Mouse (Mus musculus): ENCODE measurements around the gene Esyt2. TPM values are rescaled to one million over a fixed set of nuclear protein-coding genes. Genes with fewer than 3 reads are reported as not detected.

Esyt2 gene
- polyA plus RNA-seq, 1 experiment from 2014 or later, result 12.2 TPM

- no peak overlapping the region for H3K9ac ChIP-seq (ENCODE audit: low read length)
- no peaks in the 10 kb centered on the region for H3K4me1 ChIP-seq (ENCODE audit: control insufficient read depth, insufficient read depth, low read length)
- DNase-seq (ENCODE audit: low spot score) (no peak), ATAC-seq (no peak)
- H3K4me2 ChIP-seq (ENCODE audit: low read length), result no peak overlapping the region
- H3K27me3 ChIP-seq (replicated peaks; ENCODE audit: control insufficient read depth, insufficient read depth, low read length), result no peaks in the 10 kb centered on the region
- H3K4me3 ChIP-seq (ENCODE audit: low read depth, low read length), result no peak overlapping the region
- H3K36me3 ChIP-seq (ENCODE audit: control insufficient read depth, insufficient read depth, low read length), result no peaks in the 10 kb centered on the region
- no peak overlapping the region for H3K27ac ChIP-seq (ENCODE audit: low read depth, low read length)
- 79% methylated on average over 2 of the region's 2 CpGs for WGBS
- H3K9me3 ChIP-seq (replicated peaks; ENCODE audit: control insufficient read depth, low read length), result no peaks in the 10 kb centered on the region
These were observed 113.3 kb downstream of the Esyt2 start for GRCm38 (mm10) chr12:116394327-116394726.

- no peaks in the 10 kb centered on the region for H3K36me3 ChIP-seq (ENCODE audit: control insufficient read depth, insufficient read depth, low read length)
- no peak overlapping the region for H3K4me2 ChIP-seq (ENCODE audit: low read length)
- H3K9ac ChIP-seq (ENCODE audit: low read length), result no peak overlapping the region
- DNase-seq (ENCODE audit: low spot score) (no peak), ATAC-seq (no peak)
- no peak overlapping the region for H3K4me3 ChIP-seq (ENCODE audit: low read depth, low read length)
- H3K27ac ChIP-seq (ENCODE audit: low read depth, low read length), result no peak overlapping the region
- 84% methylated on average over 2 of the region's 2 CpGs for WGBS
- H3K4me1 ChIP-seq (ENCODE audit: control insufficient read depth, insufficient read depth, low read length), result no peaks in the 10 kb centered on the region
- no peaks in the 10 kb centered on the region for H3K9me3 ChIP-seq (replicated peaks; ENCODE audit: control insufficient read depth, low read length)
- H3K27me3 ChIP-seq (replicated peaks; ENCODE audit: control insufficient read depth, insufficient read depth, low read length), result no peaks in the 10 kb centered on the region
These were observed 114.3 kb downstream of the Esyt2 start for GRCm38 (mm10) chr12:116395312-116395711.

GRCm38 (mm10) chr12:116396072-116396695 lies 115.2 kb downstream of the Esyt2 start:
- Histone ChIP-seq H3K4me2 (ENCODE audit: low read length) (no peak overlapping the region), H3K9me3 (replicated peaks; ENCODE audit: control insufficient read depth, low read length) (no peaks in the 10 kb centered on the region), H3K4me1 (ENCODE audit: control insufficient read depth, insufficient read depth, low read length) (no peaks in the 10 kb centered on the region), H3K27ac (ENCODE audit: low read depth, low read length) (no peak overlapping the region), H3K36me3 (ENCODE audit: control insufficient read depth, insufficient read depth, low read length) (no peaks in the 10 kb centered on the region), H3K9ac (ENCODE audit: low read length) (no peak overlapping the region), H3K27me3 (replicated peaks; ENCODE audit: control insufficient read depth, insufficient read depth, low read length) (no peaks in the 10 kb centered on the region), H3K4me3 (ENCODE audit: low read depth, low read length) (no peak overlapping the region)
- peak; percentile 8 for DNase-seq (ENCODE audit: low spot score)
- no peak for ATAC-seq
- 50% methylated on average over 2 of the region's 2 CpGs for WGBS

GRCm38 (mm10) chr12:116404012-116404679 lies 123.2 kb downstream of the Esyt2 start:
- DNase-seq (ENCODE audit: low spot score), result no peak
- 0 out of 2 replicates have a peak overlapping the region, but pooled peaks have one; percentile 24 for H3K27ac ChIP-seq (ENCODE audit: low read depth, low read length)
- H3K27me3 ChIP-seq (replicated peaks; ENCODE audit: control insufficient read depth, insufficient read depth, low read length), result no peaks in the 10 kb centered on the region
- H3K9ac ChIP-seq (ENCODE audit: low read length), result peak overlapping the region; percentile 54; the same call in 1 of the 2 replicates
- 98% methylated on average over 18 of the region's 18 CpGs for WGBS
- 0 out of 2 replicates have a peak overlapping the region, but pooled peaks have one; percentile 69 for H3K4me3 ChIP-seq (ENCODE audit: low read depth, low read length)
- H3K9me3 ChIP-seq (replicated peaks; ENCODE audit: control insufficient read depth, low read length), result peaks cover 13% of the 10 kb centered on the region
- peak overlapping the region; percentile 84 for H3K4me2 ChIP-seq (ENCODE audit: low read length)
- ATAC-seq, result no peak
- 0 out of 2 replicates have a peak, but pooled peaks cover 2% of the 10 kb centered on the region for H3K4me1 ChIP-seq (ENCODE audit: control insufficient read depth, insufficient read depth, low read length)
- H3K36me3 ChIP-seq (ENCODE audit: control insufficient read depth, insufficient read depth, low read length), result no peaks in the 10 kb centered on the region; the same call in 1 of the 2 replicates

GRCm38 (mm10) chr12:116405045-116405835 lies 124.2 kb downstream of the Esyt2 start, which contains the start of gene Ncapg2:
TSS of gene Ncapg2 (plus strand) at chr12:116405402.
- DNase-seq (ENCODE audit: low spot score) (peak; percentile 99), ATAC-seq (peak; percentile 98)
- peak within 1 kb of the TSS; percentile 84 for H3K4me2 ChIP-seq (ENCODE audit: low read length)
- peak within 1 kb of the TSS; percentile 80 for H3K9ac ChIP-seq (ENCODE audit: low read length)
- H3K36me3 ChIP-seq (ENCODE audit: control insufficient read depth, insufficient read depth, low read length), result peaks cover 9% of the 10 kb centered on the region
- WGBS, result under 1% methylated on average over 67 of the region's 72 CpGs
- peak within 1 kb of the TSS; percentile 69 for H3K4me3 ChIP-seq (ENCODE audit: low read depth, low read length)
- H3K27me3 ChIP-seq (replicated peaks; ENCODE audit: control insufficient read depth, insufficient read depth, low read length), result no peaks in the 10 kb centered on the region
- H3K27ac ChIP-seq (ENCODE audit: low read depth, low read length), result peak within 1 kb of the TSS; percentile 24; the same call in 1 of the 2 replicates
- 0 out of 2 replicates have a peak, but pooled peaks cover 2% of the 10 kb centered on the region for H3K4me1 ChIP-seq (ENCODE audit: control insufficient read depth, insufficient read depth, low read length)
- H3K9me3 ChIP-seq (replicated peaks; ENCODE audit: control insufficient read depth, low read length), result peaks cover 13% of the 10 kb centered on the region

GRCm38 (mm10) chr12:116405836-116406155 lies 124.8 kb downstream of the Esyt2 start:
- 11% methylated on average over 8 of the region's 8 CpGs for WGBS
- DNase-seq (ENCODE audit: low spot score), result no peak
- no peak; the same call in 1 of the 2 replicates for ATAC-seq
- no peaks in the 10 kb centered on the region for H3K27me3 ChIP-seq (replicated peaks; ENCODE audit: control insufficient read depth, insufficient read depth, low read length)
- 0 out of 2 replicates have a peak, but pooled peaks cover 2% of the 10 kb centered on the region for H3K4me1 ChIP-seq (ENCODE audit: control insufficient read depth, insufficient read depth, low read length)
- H3K36me3 ChIP-seq (ENCODE audit: control insufficient read depth, insufficient read depth, low read length), result peaks cover 11% of the 10 kb centered on the region
- H3K9ac ChIP-seq (ENCODE audit: low read length), result peak overlapping the region; percentile 80
- H3K9me3 ChIP-seq (replicated peaks; ENCODE audit: control insufficient read depth, low read length), result peaks cover 13% of the 10 kb centered on the region
- H3K27ac ChIP-seq (ENCODE audit: low read depth, low read length), result no peak overlapping the region
- peak overlapping the region; percentile 69 for H3K4me3 ChIP-seq (ENCODE audit: low read depth, low read length)
- H3K4me2 ChIP-seq (ENCODE audit: low read length), result peak overlapping the region; percentile 84

GRCm38 (mm10) chr12:116407883-116408282 lies 126.9 kb downstream of the Esyt2 start:
- H3K9ac ChIP-seq (ENCODE audit: low read length), result no peak overlapping the region
- no peak overlapping the region for H3K4me3 ChIP-seq (ENCODE audit: low read depth, low read length)
- 97% methylated on average over 5 of the region's 5 CpGs for WGBS
- DNase-seq (ENCODE audit: low spot score) (no peak), ATAC-seq (no peak)
- H3K27me3 ChIP-seq (replicated peaks; ENCODE audit: control insufficient read depth, insufficient read depth, low read length), result no peaks in the 10 kb centered on the region
- H3K4me1 ChIP-seq (ENCODE audit: control insufficient read depth, insufficient read depth, low read length), result 0 out of 2 replicates have a peak, but pooled peaks cover 2% of the 10 kb centered on the region
- peaks cover 2% of the 10 kb centered on the region for H3K9me3 ChIP-seq (replicated peaks; ENCODE audit: control insufficient read depth, low read length)
- peaks cover 15% of the 10 kb centered on the region for H3K36me3 ChIP-seq (ENCODE audit: control insufficient read depth, insufficient read depth, low read length)
- H3K27ac ChIP-seq (ENCODE audit: low read depth, low read length), result no peak overlapping the region
- H3K4me2 ChIP-seq (ENCODE audit: low read length), result no peak overlapping the region

GRCm38 (mm10) chr12:116414941-116415340 lies 133.9 kb downstream of the Esyt2 start:
- H3K9ac ChIP-seq (ENCODE audit: low read length), result no peak overlapping the region
- H3K4me3 ChIP-seq (ENCODE audit: low read depth, low read length), result no peak overlapping the region
- H3K27me3 ChIP-seq (replicated peaks; ENCODE audit: control insufficient read depth, insufficient read depth, low read length), result no peaks in the 10 kb centered on the region
- peaks cover 38% of the 10 kb centered on the region for H3K36me3 ChIP-seq (ENCODE audit: control insufficient read depth, insufficient read depth, low read length)
- H3K4me2 ChIP-seq (ENCODE audit: low read length), result no peak overlapping the region
- H3K9me3 ChIP-seq (replicated peaks; ENCODE audit: control insufficient read depth, low read length), result no peaks in the 10 kb centered on the region
- DNase-seq (ENCODE audit: low spot score) (no peak), ATAC-seq (no peak)
- no peak overlapping the region for H3K27ac ChIP-seq (ENCODE audit: low read depth, low read length)
- 92% methylated on average over 4 of the region's 4 CpGs for WGBS
- no peaks in the 10 kb centered on the region for H3K4me1 ChIP-seq (ENCODE audit: control insufficient read depth, insufficient read depth, low read length)
